Mouse (Mus musculus): ENCODE measurements around the gene Rnf214.
A peak's percentile ranks its signal among the peaks of the same experiment; 100 is the strongest.

Gene Rnf214

GRCm38 (mm10) chr9:45935628-45936210 is 29.0 kb upstream of the Rnf214 start, which contains the start of gene Tagln:
Gene Tagln (minus strand): TSS chr9:45936058.
- DNase-seq, result peak; percentile 32

- DNase-seq, result peak; percentile 58
Measured at GRCm38 (mm10) chr9:45932571-45933415, 26.1 kb upstream of the Rnf214 start.

GRCm38 (mm10) chr9:45931958-45932357 is 25.2 kb upstream of the Rnf214 start:
- no peak for DNase-seq

- no peak for DNase-seq
Measured at GRCm38 (mm10) chr9:45929285-45929684, 22.6 kb upstream of the Rnf214 start.

- no peak for DNase-seq
Measured at GRCm38 (mm10) chr9:45919895-45920294, 13.2 kb upstream of the Rnf214 start.

GRCm38 (mm10) chr9:45917041-45917934 is 10.6 kb upstream of the Rnf214 start:
- peak; percentile 60 for DNase-seq

GRCm38 (mm10) chr9:45915659-45916058 is 8.9 kb upstream of the Rnf214 start:
- no peak for DNase-seq

GRCm38 (mm10) chr9:45911673-45912072 is 5.0 kb upstream of the Rnf214 start:
- peak; percentile 50 for DNase-seq

- no peak for DNase-seq
Measured at GRCm38 (mm10) chr9:45910995-45911394, 4.3 kb upstream of the Rnf214 start.

- no peak for DNase-seq
Measured at GRCm38 (mm10) chr9:45907078-45907428, 342 bp upstream of the Rnf214 start.

GRCm38 (mm10) chr9:45905811-45906237 is 887 bp downstream of the Rnf214 start:
- peak; percentile 37 for DNase-seq

- DNase-seq, result no peak
Measured at GRCm38 (mm10) chr9:45905196-45905595, 1.5 kb downstream of the Rnf214 start.

GRCm38 (mm10) chr9:45893681-45894080 is 13.0 kb downstream of the Rnf214 start:
- DNase-seq, result no peak

- no peak for DNase-seq
Measured at GRCm38 (mm10) chr9:45877928-45878327, 28.8 kb downstream of the Rnf214 start.

GRCm38 (mm10) chr9:45870265-45870664 is 36.4 kb downstream of the Rnf214 start:
- DNase-seq, result no peak

- DNase-seq, result no peak
Measured at GRCm38 (mm10) chr9:45869181-45869580, 37.5 kb downstream of the Rnf214 start.

- no peak for DNase-seq
Measured at GRCm38 (mm10) chr9:45861813-45862212, 44.9 kb downstream of the Rnf214 start.

- no peak for DNase-seq
Measured at GRCm38 (mm10) chr9:45859364-45859763, 47.3 kb downstream of the Rnf214 start.

GRCm38 (mm10) chr9:45854136-45854535 is 52.6 kb downstream of the Rnf214 start:
- no peak for DNase-seq

- DNase-seq, result no peak
Measured at GRCm38 (mm10) chr9:45853695-45854094, 53.0 kb downstream of the Rnf214 start.

- no peak for DNase-seq
Measured at GRCm38 (mm10) chr9:45851776-45852175, 54.9 kb downstream of the Rnf214 start.

- DNase-seq, result no peak
Measured at GRCm38 (mm10) chr9:45851330-45851729, 55.4 kb downstream of the Rnf214 start.

- DNase-seq, result no peak
Measured at GRCm38 (mm10) chr9:45850528-45851155, 56.1 kb downstream of the Rnf214 start.
